Mouse (Mus musculus): ENCODE data around the gene Rwdd2b.

DNA sequence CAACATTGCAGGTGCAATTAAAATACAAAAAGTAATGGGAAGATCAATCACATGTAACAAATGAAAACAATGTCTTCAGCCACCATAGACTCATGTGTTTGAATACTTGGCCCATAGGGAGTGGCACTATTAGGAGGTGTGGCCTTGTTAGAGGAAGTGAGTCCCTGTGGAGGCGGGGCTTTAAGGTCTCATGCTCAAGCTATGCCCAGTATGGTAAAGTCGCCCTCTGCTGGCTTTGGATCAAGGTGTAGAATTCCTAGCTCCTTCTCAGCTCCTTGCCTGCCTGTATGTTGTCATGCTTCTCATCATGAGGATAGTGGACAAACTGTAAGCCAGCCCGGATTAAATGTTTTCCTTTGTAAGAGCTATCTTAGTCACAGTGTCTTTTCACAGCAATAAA is 35.4 kb downstream of the Rwdd2b start:
- TF ChIP-seq CTCF (IDR thresholded peaks at IDR 0.05) (peak; percentile 31; the same call in 1 of the 2 replicates), EP300 (IDR thresholded peaks at IDR 0.05) (no peak)
